In the genomic region with DNA sequence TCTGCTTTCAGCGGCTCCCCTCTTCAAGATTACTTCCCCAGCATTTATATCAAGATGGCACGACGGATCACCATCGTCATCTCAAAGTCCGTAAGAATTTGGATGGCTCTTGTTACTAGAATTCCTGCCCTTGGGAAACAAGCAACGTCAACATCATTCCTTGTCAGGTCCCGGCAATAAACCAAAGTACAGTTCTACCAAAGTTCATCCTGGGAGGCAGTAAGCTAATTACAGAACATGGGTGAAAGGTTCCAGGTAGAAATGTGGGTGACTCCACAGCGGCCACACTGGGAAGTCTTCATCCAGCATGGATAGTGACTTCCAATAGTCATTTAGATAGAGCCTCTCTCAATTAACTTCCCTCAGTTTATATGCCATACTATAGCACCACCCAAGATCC, we compare ENCODE assay signal across 21 mouse cellular contexts.
"Had no signal": no experiment of that assay in that cellular context is flagged by ENCODE, and none has a peak within 500 bp of the region (broad histone marks: within the 10 kb centered on the region; RNA-seq: fewer than 3 reads in every experiment).

No protein-coding gene starts in this region.

- H3K36me3 ChIP-seq: limb, embryonic 10.5 days; limb, embryonic 13.5 days; liver, embryonic 13.5 days; midbrain, embryonic 10.5 days; midbrain, embryonic 13.5 days; neural tube, embryonic 13.5 days had no signal

- H3K27ac ChIP-seq: hindbrain, embryonic 14.5 days; hindbrain, postnatal 0 days; layer of hippocampus, adult 2 months; limb, embryonic 10.5 days; limb, embryonic 13.5 days; liver, embryonic 13.5 days; midbrain, embryonic 10.5 days; midbrain, embryonic 13.5 days; neural tube, embryonic 13.5 days; stomach, postnatal 0 days had no signal

- DNase-seq: layer of hippocampus, adult 9-11 months; liver; liver, embryonic 13.5 days; lung, embryonic 14.5 days; thymus, adult 2 months; thymus, postnatal 14 days; thymus, postnatal 4 days had no signal

- H3K4me3 ChIP-seq: layer of hippocampus, adult 2 months; limb, embryonic 10.5 days; limb, embryonic 13.5 days; liver, embryonic 13.5 days; megakaryocyte, embryonic 14.5 days; midbrain, embryonic 10.5 days; midbrain, embryonic 13.5 days; myocyte; neural tube, embryonic 13.5 days had no signal

- H3K9ac ChIP-seq: hindbrain, embryonic 14.5 days; limb, embryonic 13.5 days; liver, embryonic 13.5 days; lung, embryonic 14.5 days; midbrain, embryonic 13.5 days; neural tube, embryonic 13.5 days had no signal

- H3K9me3 ChIP-seq: limb, embryonic 10.5 days; limb, embryonic 13.5 days; liver, embryonic 13.5 days; midbrain, embryonic 10.5 days; midbrain, embryonic 13.5 days; neural tube, embryonic 13.5 days had no signal

- H3K4me1 ChIP-seq: liver, embryonic 13.5 days; megakaryocyte, embryonic 14.5 days; neural tube, embryonic 13.5 days had no signal

- H3K27me3 ChIP-seq: liver, embryonic 13.5 days; megakaryocyte, embryonic 14.5 days had no signal

- H3K4me2 ChIP-seq: hindbrain, embryonic 14.5 days; limb, embryonic 13.5 days; liver, embryonic 13.5 days; lung, embryonic 14.5 days; midbrain, embryonic 13.5 days; neural tube, embryonic 13.5 days had no signal

- ATAC-seq: hindbrain, postnatal 0 days; inflammation-experienced regulatory T-cells, adult 6 months; lung, postnatal 0 days; midbrain, embryonic 13.5 days; midbrain, embryonic 16.5 days had no signal
